Mouse (Mus musculus) hindbrain, postnatal 0 days (tissue): ENCODE results near the gene Fam111a. TPM values are rescaled to one million over a fixed set of nuclear protein-coding genes. Genes with fewer than 3 reads are reported as not detected.

ENCODE experiments used
- ATAC-seq: fragments of 200-750 bp; cut with Nextera tagmentation; 2 replicates; pipeline ENCODE4 v1.8.0; 2017; ENCODE audit warnings: mild to moderate bottlenecking, moderate TSS enrichment, moderate library complexity
- DNase-seq: peaks from one replicate; pipeline ENCODE4 v3.0.0-alpha.2; 2015; ENCODE audit warnings: low spot score
- H3K27ac ChIP-seq: fragments of 300-500 bp; sonication (generic); 2 replicates; pipeline ENCODE4 v1.5.1; 2014; ENCODE audit warnings: mild to moderate bottlenecking
- H3K27me3 ChIP-seq: fragments of 300-500 bp; sonication (generic); 2 replicates; pipeline ENCODE4 v1.6.1; 2014; ENCODE audit warnings: low read length, mixed read lengths; ENCODE audit not compliant: insufficient read depth
- H3K36me3 ChIP-seq: fragments of 300-500 bp; sonication (generic); 2 replicates; pipeline ENCODE4 v1.6.1; 2014; ENCODE audit warnings: low read length, mixed read lengths; ENCODE audit not compliant: insufficient read depth
- H3K4me1 ChIP-seq: fragments of 300-500 bp; sonication (generic); 2 replicates; pipeline ENCODE4 v1.6.1; 2014; ENCODE audit warnings: antibody characterized with exemption, low read length, mixed read lengths; ENCODE audit not compliant: insufficient read depth
- H3K4me2 ChIP-seq: fragments of 300-500 bp; sonication (generic); 2 replicates; pipeline ENCODE4 v1.6.1; 2014; ENCODE audit warnings: low read depth, mild to moderate bottlenecking, low read length, moderate library complexity, mixed read lengths
- H3K4me3 ChIP-seq: fragments of 300-500 bp; sonication (generic); 2 replicates; pipeline ENCODE4 v1.5.1; 2014; ENCODE audit warnings: low read length
- H3K9ac ChIP-seq: fragments of 300-500 bp; sonication (generic); replicated peaks from 2 replicates; pipeline ENCODE4 v1.6.1; 2014; ENCODE audit warnings: mild to moderate bottlenecking, low read length, moderate library complexity, mixed read lengths
- H3K9me3 ChIP-seq: fragments of 300-500 bp; sonication (generic); 2 replicates; pipeline ENCODE4 v1.6.1; 2016; ENCODE audit warnings: low read length, mixed read lengths
- CTCF ChIP-seq: IDR thresholded peaks from 2 replicates; pipeline ENCODE4 v1.5.1; 2016; ENCODE audit warnings: antibody characterized with exemption, control low read depth, low read depth
- WGBS: fragments of 180-500 bp; shearing (Covaris S2); extraction: QIAGEN DNeasy Blood & Tissue Kit; methylation state at CpG from one replicate; pipeline ENCODE4 v1.1.7; 2014; 5-methylcytosine and 5-hydroxymethylcytosine counted together
- polyA plus RNA-seq: library from polyadenylated mRNA; unstranded; fragments of >200 nt; fragmentation: Nextera tagmentation; extraction: Ambion mirVana; gene quantifications from 2 replicates; pipeline ENCODE4 v1.2.1, GENCODE M21; 2015
- total RNA-seq: library from RNA; depleted of rRNA; stranded (reverse); fragments of >200 nt; gene quantifications from 2 replicates; pipeline ENCODE4 v1.2.3, GENCODE M21; 2014

The Fam111a gene
- total and polyA plus RNA-seq, 2 experiments from 2014 or later: 1.9 to 3.3 TPM

- Histone ChIP-seq H3K36me3 (no peaks in the 10 kb centered on the region), H3K27me3 (no peaks in the 10 kb centered on the region), H3K4me1 (peaks cover 5% of the 10 kb centered on the region; the same call in 1 of the 2 replicates), H3K4me3 (peak overlapping the region; percentile 38), H3K9me3 (no peaks in the 10 kb centered on the region), H3K9ac (peak overlapping the region; percentile 46), H3K27ac (no peak overlapping the region; the same call in 1 of the 2 replicates), H3K4me2 (peak overlapping the region; percentile 69)
- WGBS: 4% methylated on average over 14 of the region's 14 CpGs
- peak; percentile 100 for ATAC-seq
- no peak for TF ChIP-seq CTCF
- DNase-seq: peak; percentile 91
These were observed 27.9 kb downstream of the Fam111a start for GRCm38 (mm10) chr19:12573266-12574011.

DNA sequence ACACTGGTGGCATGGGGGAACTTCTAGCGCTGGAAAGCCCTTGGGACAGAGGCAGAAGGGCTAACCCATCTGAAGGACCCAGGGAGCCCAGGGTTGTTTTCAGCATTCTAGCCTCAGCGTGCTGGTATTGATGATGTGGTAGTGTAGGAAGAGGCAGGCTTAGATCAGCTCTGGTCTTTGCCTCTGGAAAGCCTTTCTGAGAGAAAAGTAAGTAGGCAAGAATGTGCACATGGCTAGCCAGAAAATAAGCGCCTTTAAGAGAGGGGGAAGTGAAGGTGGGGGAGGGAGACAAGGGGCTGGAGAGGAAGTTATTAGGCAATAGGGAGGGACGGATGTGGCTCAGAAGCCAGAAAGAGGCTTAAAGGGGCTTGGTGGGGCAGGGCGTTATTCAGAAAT lies 28.5 kb downstream of the Fam111a start:
- H3K4me3 ChIP-seq: peak overlapping the region; percentile 38
- H3K9ac ChIP-seq: peak overlapping the region; percentile 46; the same call in 1 of the 2 replicates
- 15% methylated on average over 5 of the region's 5 CpGs for WGBS
- H3K9me3 ChIP-seq: no peaks in the 10 kb centered on the region
- DNase-seq: no peak
- H3K4me1 ChIP-seq: peaks cover 5% of the 10 kb centered on the region; the same call in 1 of the 2 replicates
- H3K27me3 ChIP-seq: no peaks in the 10 kb centered on the region
- no peak overlapping the region for H3K27ac ChIP-seq
- ATAC-seq: no peak
- H3K4me2 ChIP-seq: peak overlapping the region; percentile 69
- H3K36me3 ChIP-seq: no peaks in the 10 kb centered on the region
- TF ChIP-seq CTCF: no peak

DNA sequence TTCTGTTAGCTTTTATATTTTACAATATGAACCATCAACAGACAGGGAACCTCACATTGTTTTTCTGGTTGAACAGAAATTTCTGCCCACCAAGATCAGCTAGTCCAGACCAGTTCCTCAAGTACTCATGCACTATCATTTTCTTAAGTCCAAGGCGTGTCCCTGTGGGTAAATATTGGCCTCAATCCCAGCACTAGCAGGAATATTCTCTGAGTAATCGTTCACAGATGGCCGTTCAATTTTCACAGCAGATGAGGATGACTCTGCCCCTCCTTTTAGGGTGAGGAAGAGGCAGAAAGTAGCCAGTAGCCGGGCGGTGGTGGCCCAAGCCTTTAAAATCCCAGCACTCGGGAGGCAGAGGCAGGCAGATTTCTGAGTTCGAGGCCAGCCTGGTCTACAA lies 29.6 kb downstream of the Fam111a start:
- no peak for TF ChIP-seq CTCF
- Histone ChIP-seq H3K4me1 (peaks cover 5% of the 10 kb centered on the region; the same call in 1 of the 2 replicates), H3K9me3 (no peaks in the 10 kb centered on the region), H3K9ac (no peak overlapping the region), H3K4me2 (no peak overlapping the region), H3K36me3 (no peaks in the 10 kb centered on the region), H3K27ac (no peak overlapping the region), H3K27me3 (no peaks in the 10 kb centered on the region), H3K4me3 (no peak overlapping the region)
- 70% methylated on average over 7 of the region's 7 CpGs for WGBS
- ATAC-seq (no peak), DNase-seq (no peak)

DNA sequence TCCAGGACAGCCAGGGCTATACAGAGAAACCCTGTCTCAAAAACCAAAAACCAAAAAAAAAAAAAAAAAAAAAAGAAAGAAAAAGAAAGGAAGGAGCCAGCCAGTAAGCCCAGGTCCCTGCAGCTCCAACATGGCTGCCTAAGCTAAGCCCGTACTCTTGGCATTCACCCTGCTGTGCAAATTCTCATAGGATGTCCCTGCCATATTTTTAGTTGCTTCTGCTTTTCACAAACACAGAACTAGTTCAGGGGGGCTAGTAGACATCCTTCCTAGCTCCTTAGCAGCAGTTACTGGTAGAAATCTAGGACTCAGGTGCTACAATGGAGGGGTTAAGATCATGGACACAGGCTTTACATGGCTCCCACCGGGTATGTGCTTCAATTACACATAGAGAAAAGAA lies 30.0 kb downstream of the Fam111a start:
- no peak overlapping the region for H3K4me2 ChIP-seq
- DNase-seq (no peak), ATAC-seq (no peak)
- 86% methylated on average over 2 of the region's 2 CpGs for WGBS
- H3K9ac ChIP-seq: no peak overlapping the region
- no peaks in the 10 kb centered on the region for H3K36me3 ChIP-seq
- H3K27me3 ChIP-seq: no peaks in the 10 kb centered on the region
- H3K4me1 ChIP-seq: peaks cover 5% of the 10 kb centered on the region; the same call in 1 of the 2 replicates
- no peak for TF ChIP-seq CTCF
- no peaks in the 10 kb centered on the region for H3K9me3 ChIP-seq
- H3K4me3 ChIP-seq: no peak overlapping the region
- no peak overlapping the region for H3K27ac ChIP-seq

DNA sequence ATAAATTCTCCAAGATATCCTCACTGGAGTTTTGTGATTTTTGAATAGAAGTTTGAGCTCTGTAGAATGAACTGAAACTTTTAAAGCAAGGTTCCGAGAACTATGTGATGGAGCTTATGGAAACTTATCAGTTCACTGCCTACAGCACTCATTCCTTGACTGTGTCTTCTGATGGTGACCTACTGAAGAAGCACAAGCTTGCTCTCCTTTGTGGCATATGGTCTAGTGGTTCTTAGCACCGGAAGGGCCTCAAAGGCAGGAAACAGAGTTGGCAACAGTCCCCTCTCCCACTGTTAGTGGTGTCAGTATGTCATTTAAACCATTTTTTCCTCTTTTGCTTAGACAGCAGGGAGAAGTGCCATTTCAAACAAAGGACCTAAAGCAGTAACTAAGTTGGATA lies 31.1 kb downstream of the Fam111a start:
- no peak for ATAC-seq
- Histone ChIP-seq H3K4me3 (no peak overlapping the region), H3K36me3 (no peaks in the 10 kb centered on the region), H3K9ac (no peak overlapping the region), H3K4me2 (no peak overlapping the region), H3K4me1 (peaks cover 5% of the 10 kb centered on the region; the same call in 1 of the 2 replicates), H3K9me3 (no peaks in the 10 kb centered on the region), H3K27me3 (no peaks in the 10 kb centered on the region), H3K27ac (no peak overlapping the region)
- 85% methylated on average over 2 of the region's 2 CpGs for WGBS
- no peak for DNase-seq
- TF ChIP-seq CTCF: no peak

GRCm38 (mm10) chr19:12585310-12585709 lies 39.8 kb downstream of the Fam111a start:
- no peak for TF ChIP-seq CTCF
- H3K27me3 ChIP-seq: no peaks in the 10 kb centered on the region
- no peaks in the 10 kb centered on the region for H3K36me3 ChIP-seq
- no peak overlapping the region for H3K4me3 ChIP-seq
- H3K9me3 ChIP-seq: no peaks in the 10 kb centered on the region
- H3K4me2 ChIP-seq: no peak overlapping the region
- no peak overlapping the region for H3K9ac ChIP-seq
- ATAC-seq (no peak), DNase-seq (no peak)
- H3K27ac ChIP-seq: no peak overlapping the region
- H3K4me1 ChIP-seq: no peaks in the 10 kb centered on the region
- WGBS: 81% methylated on average over 4 of the region's 4 CpGs

GRCm38 (mm10) chr19:12591908-12592307 lies 46.4 kb downstream of the Fam111a start:
- no peak overlapping the region for H3K27ac ChIP-seq
- H3K27me3 ChIP-seq: no peaks in the 10 kb centered on the region
- no peak overlapping the region for H3K4me2 ChIP-seq
- peak; percentile 85 for DNase-seq
- no peak overlapping the region for H3K9ac ChIP-seq
- TF ChIP-seq CTCF: peak; percentile 92
- 0% methylated on average over 1 of the region's 1 CpGs for WGBS
- no peak overlapping the region for H3K4me3 ChIP-seq
- no peaks in the 10 kb centered on the region for H3K4me1 ChIP-seq
- H3K36me3 ChIP-seq: no peaks in the 10 kb centered on the region
- H3K9me3 ChIP-seq: no peaks in the 10 kb centered on the region
- ATAC-seq: peak; percentile 57; the same call in 1 of the 2 replicates
